8 mouse cellular contexts compared by ENCODE assay signal in genomic region chr15:95907337-95907736, GRCm38 (mm10).
A peak's percentile ranks its signal among the peaks of the same experiment; 100 is the strongest.
DNase-seq lines count a peak whose midpoint lies in the region; ATAC-seq and TF ChIP-seq lines count a peak whose summit lies in the region.

No protein-coding gene starts in this region.

- no peak for TF ChIP-seq CTCF in spleen, adult 2 months (IDR thresholded peaks at IDR 0.05; ENCODE audit: extremely low read depth, insufficient read depth, insufficient read length, insufficient replicate concordance)
- no peak for TF ChIP-seq CTCF in liver, postnatal 0 days (IDR thresholded peaks at IDR 0.05; ENCODE audit: low read depth)

- H3K9me3 ChIP-seq in kidney, embryonic 15.5 days (replicated peaks): no peaks in the 10 kb centered on the region
- H3K9me3 ChIP-seq in liver, postnatal 0 days (ENCODE audit: low read length): no peaks in the 10 kb centered on the region
- H3K9me3 ChIP-seq in stomach, embryonic 16.5 days (replicated peaks; ENCODE audit: control insufficient read depth, low read length): no peaks in the 10 kb centered on the region

- ATAC-seq in kidney, embryonic 15.5 days (replicated peaks; ENCODE audit: low FRiP score): no peak
- no peak for ATAC-seq in liver, postnatal 0 days
- peak; percentile 27; the same call in 1 of the 2 replicates for ATAC-seq in stomach, embryonic 16.5 days (ENCODE audit: insufficient read depth, low FRiP score)

- DNase-seq in cerebellum, adult 11-12 months: peak; percentile 5
- DNase-seq in cerebellum, adult 11 months: no peak
- DNase-seq in spleen, adult 2 months (ENCODE audit: low read depth in 1 of 2, low spot score in 2 of 2): no peak
- no peak for DNase-seq in spleen, adult 12 weeks (ENCODE audit: low spot score)
- DNase-seq in liver, postnatal 0 days: no peak
- no peak for DNase-seq in spleen, postnatal 14 days (ENCODE audit: low spot score in 2 of 2)

- no peak overlapping the region for H3K4me3 ChIP-seq in spleen, adult 2 months (ENCODE audit: extremely low read depth, insufficient read depth, insufficient read length)
- H3K4me3 ChIP-seq in kidney, embryonic 15.5 days (replicated peaks): no peak overlapping the region
- no peak overlapping the region for H3K4me3 ChIP-seq in liver, postnatal 0 days (ENCODE audit: low read depth, low read length)
- no peak overlapping the region for H3K4me3 ChIP-seq in stomach, embryonic 16.5 days (replicated peaks; ENCODE audit: low read length)

- H3K27ac ChIP-seq in spleen, adult 2 months (ENCODE audit: insufficient read depth, low read length): peak overlapping the region; percentile 91
- peak overlapping the region; percentile 80 for H3K27ac ChIP-seq in kidney, embryonic 15.5 days
- H3K27ac ChIP-seq in liver, postnatal 0 days (ENCODE audit: low read depth): no peak overlapping the region
- H3K27ac ChIP-seq in stomach, embryonic 16.5 days (ENCODE audit: low read length): no peak overlapping the region

- no peak overlapping the region for H3K9ac ChIP-seq in kidney, embryonic 15.5 days
- H3K9ac ChIP-seq in liver, postnatal 0 days (replicated peaks): no peak overlapping the region
- no peak overlapping the region for H3K9ac ChIP-seq in stomach, embryonic 16.5 days (ENCODE audit: low read length)

- WGBS in spleen, adult 2 months: 90% methylated on average over 10 of the region's 10 CpGs
- 49% methylated on average over 10 of the region's 10 CpGs for WGBS in kidney, embryonic 15.5 days
- 86% methylated on average over 10 of the region's 10 CpGs for WGBS in liver, postnatal 0 days (ENCODE audit: insufficient replicate concordance)
- 65% methylated on average over 10 of the region's 10 CpGs for WGBS in stomach, embryonic 16.5 days

- H3K4me2 ChIP-seq in kidney, embryonic 15.5 days: no peak overlapping the region
- peak overlapping the region; percentile 55; the same call in 1 of the 2 replicates for H3K4me2 ChIP-seq in liver, postnatal 0 days (ENCODE audit: low read depth, low read length)
- H3K4me2 ChIP-seq in stomach, embryonic 16.5 days (ENCODE audit: low read depth, low read length): no peak overlapping the region

- TF ChIP-seq EP300 in liver, postnatal 0 days (IDR thresholded peaks at IDR 0.05; ENCODE audit: low read depth): no peak

- no peaks in the 10 kb centered on the region for H3K27me3 ChIP-seq in spleen, adult 2 months (ENCODE audit: control insufficient read depth, insufficient read depth, low read length)
- H3K27me3 ChIP-seq in kidney, embryonic 15.5 days: no peaks in the 10 kb centered on the region
- no peaks in the 10 kb centered on the region for H3K27me3 ChIP-seq in liver, postnatal 0 days (ENCODE audit: insufficient read depth, low read length)
- H3K27me3 ChIP-seq in stomach, embryonic 16.5 days (ENCODE audit: control insufficient read depth, insufficient read depth, low read length): no peaks in the 10 kb centered on the region

- H3K36me3 ChIP-seq in spleen, adult 2 months (ENCODE audit: control insufficient read depth, insufficient read depth, low read length): no peaks in the 10 kb centered on the region
- peaks cover 3% of the 10 kb centered on the region for H3K36me3 ChIP-seq in kidney, embryonic 15.5 days
- no peaks in the 10 kb centered on the region for H3K36me3 ChIP-seq in liver, postnatal 0 days (replicated peaks; ENCODE audit: insufficient read depth, low read length)
- H3K36me3 ChIP-seq in stomach, embryonic 16.5 days (ENCODE audit: control insufficient read depth, insufficient read depth, low read length): no peaks in the 10 kb centered on the region

- peaks cover 22% of the 10 kb centered on the region for H3K4me1 ChIP-seq in spleen, adult 2 months (ENCODE audit: control insufficient read depth, insufficient read depth, insufficient read length)
- H3K4me1 ChIP-seq in kidney, embryonic 15.5 days: peaks cover 42% of the 10 kb centered on the region
- peaks cover 39% of the 10 kb centered on the region for H3K4me1 ChIP-seq in liver, postnatal 0 days (ENCODE audit: insufficient read depth)
- H3K4me1 ChIP-seq in stomach, embryonic 16.5 days (ENCODE audit: control insufficient read depth, insufficient read depth, low read length): peaks cover 24% of the 10 kb centered on the region

- TF ChIP-seq POLR2A in spleen, adult 2 months (IDR thresholded peaks at IDR 0.05; ENCODE audit: low read depth, low read length): no peak

Comparison
In these comparisons a context has a peak if more than half of its experiments do, and no peak if none do; other contexts are left out.
1. H3K27ac ChIP-seq: peak in spleen, adult 2 months (single experiment) and kidney, embryonic 15.5 days (single experiment); none in liver, postnatal 0 days (single experiment) and stomach, embryonic 16.5 days (single experiment).